Mouse (Mus musculus): ENCODE measurements around the gene Myo5a. TPM values are rescaled to one million over a fixed set of nuclear protein-coding genes. Genes with fewer than 3 reads are reported as not detected.

Myo5a gene
- polyA plus RNA-seq, 1 experiment from 2014 or later, result 20.6 TPM

DNA sequence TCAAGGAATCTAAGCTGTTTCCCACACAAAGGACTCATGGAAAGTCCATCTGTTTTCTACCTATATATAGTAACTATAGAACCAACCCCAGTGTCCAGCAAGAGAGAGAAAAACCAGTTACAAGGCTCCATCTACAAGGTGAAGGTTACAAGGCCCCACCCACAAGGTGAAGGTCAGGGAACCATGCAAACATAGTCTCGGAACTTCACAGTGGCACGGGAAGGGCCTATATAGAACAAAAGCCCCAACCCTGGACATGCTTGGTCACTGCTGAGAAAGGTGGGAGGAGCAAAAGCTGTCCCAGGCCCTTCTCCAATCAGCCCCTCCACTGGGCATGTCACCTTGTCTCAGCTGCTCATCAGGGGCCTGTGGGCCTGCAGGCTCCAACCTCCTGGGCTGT lies 164.9 kb downstream of the Myo5a start:
- Histone ChIP-seq H3K9ac (no peak overlapping the region), H3K4me3 (ENCODE audit: low read depth, low read length) (no peak overlapping the region), H3K27ac (ENCODE audit: low read depth) (peak overlapping the region; percentile 88), H3K4me2 (peak overlapping the region; percentile 40), H3K36me3 (ENCODE audit: insufficient read depth) (no peaks in the 10 kb centered on the region), H3K27me3 (ENCODE audit: insufficient read depth, low read length) (peaks cover 17% of the 10 kb centered on the region; the same call in 1 of the 2 replicates), H3K4me1 (ENCODE audit: insufficient read depth) (peaks cover 5% of the 10 kb centered on the region; the same call in 1 of the 2 replicates), H3K9me3 (ENCODE audit: low read depth, low read length) (no peaks in the 10 kb centered on the region)
- WGBS, result 56% methylated on average over 2 of the region's 2 CpGs
- ATAC-seq (ENCODE audit: insufficient read depth) (no peak), DNase-seq (no peak)
- no peak for TF ChIP-seq CTCF (IDR thresholded peaks at IDR 0.05; ENCODE audit: low read depth)

GRCm38 (mm10) chr9:75236416-75237308 lies 165.8 kb downstream of the Myo5a start:
- ATAC-seq (ENCODE audit: insufficient read depth) (peak; percentile 86), DNase-seq (peak; percentile 66)
- WGBS, result 53% methylated on average over 12 of the region's 12 CpGs
- H3K9me3 ChIP-seq (ENCODE audit: low read depth, low read length), result no peaks in the 10 kb centered on the region
- H3K4me3 ChIP-seq (ENCODE audit: low read depth, low read length), result no peak overlapping the region
- peak overlapping the region; percentile 88 for H3K27ac ChIP-seq (ENCODE audit: low read depth)
- peak overlapping the region; percentile 41 for H3K4me2 ChIP-seq
- H3K27me3 ChIP-seq (ENCODE audit: insufficient read depth, low read length), result peaks cover 8% of the 10 kb centered on the region; the same call in 1 of the 2 replicates
- no peak overlapping the region for H3K9ac ChIP-seq
- no peak for TF ChIP-seq CTCF (IDR thresholded peaks at IDR 0.05; ENCODE audit: low read depth)
- no peaks in the 10 kb centered on the region for H3K36me3 ChIP-seq (ENCODE audit: insufficient read depth)
- peaks cover 5% of the 10 kb centered on the region; the same call in 1 of the 2 replicates for H3K4me1 ChIP-seq (ENCODE audit: insufficient read depth)

DNA sequence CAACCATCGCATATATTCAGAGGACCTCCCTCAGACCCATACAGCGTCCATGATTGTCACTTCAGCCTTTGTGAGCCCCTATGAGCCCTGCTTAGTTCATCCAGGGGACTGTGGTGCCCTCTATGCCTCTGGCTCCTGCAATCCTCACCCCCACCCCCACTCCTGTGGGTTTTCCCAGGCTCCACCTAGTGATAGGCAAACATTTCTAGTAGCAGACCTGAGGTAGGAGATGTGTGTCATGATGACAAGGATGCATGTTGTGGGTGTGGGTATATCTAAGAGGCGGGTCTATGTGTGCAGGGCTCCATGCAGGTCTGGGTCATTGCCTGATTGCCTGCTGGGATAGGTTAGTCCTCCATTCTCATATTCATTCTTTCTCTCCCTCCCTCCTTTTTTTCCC lies 167.4 kb downstream of the Myo5a start:
- no peaks in the 10 kb centered on the region; the same call in 1 of the 2 replicates for H3K27me3 ChIP-seq (ENCODE audit: insufficient read depth, low read length)
- WGBS, result 67% methylated on average over 3 of the region's 3 CpGs
- TF ChIP-seq CTCF (IDR thresholded peaks at IDR 0.05; ENCODE audit: low read depth), result no peak
- DNase-seq (no peak), ATAC-seq (ENCODE audit: insufficient read depth) (no peak)
- H3K4me1 ChIP-seq (ENCODE audit: insufficient read depth), result peaks cover 8% of the 10 kb centered on the region; the same call in 1 of the 2 replicates
- H3K9ac ChIP-seq, result no peak overlapping the region
- no peak overlapping the region for H3K4me2 ChIP-seq
- no peaks in the 10 kb centered on the region for H3K9me3 ChIP-seq (ENCODE audit: low read depth, low read length)
- H3K27ac ChIP-seq (ENCODE audit: low read depth), result no peak overlapping the region
- no peaks in the 10 kb centered on the region for H3K36me3 ChIP-seq (ENCODE audit: insufficient read depth)
- no peak overlapping the region for H3K4me3 ChIP-seq (ENCODE audit: low read depth, low read length)

DNA sequence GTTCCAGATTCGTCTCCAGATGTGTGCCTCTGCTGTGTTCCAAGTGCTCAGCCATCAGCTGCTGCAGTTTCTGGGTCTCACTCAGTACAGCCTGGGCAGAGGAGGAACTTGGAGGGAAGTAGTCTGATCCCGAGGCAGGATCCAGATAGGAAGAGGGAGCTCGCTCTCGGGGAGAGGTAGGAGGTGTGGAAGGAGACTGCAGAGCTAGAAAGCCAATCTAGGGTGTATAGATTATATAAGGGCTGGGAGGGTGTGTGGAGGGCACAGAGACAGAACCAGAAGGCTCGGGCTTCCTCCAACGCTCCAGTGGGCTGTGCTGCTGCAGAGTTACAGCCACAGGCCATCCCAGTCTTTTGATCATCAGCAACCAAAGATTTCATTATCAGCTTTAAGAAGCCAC lies 172.2 kb downstream of the Myo5a start:
- Histone ChIP-seq H3K27me3 (ENCODE audit: insufficient read depth, low read length) (no peaks in the 10 kb centered on the region), H3K27ac (ENCODE audit: low read depth) (peak overlapping the region; percentile 69), H3K9ac (no peak overlapping the region), H3K9me3 (ENCODE audit: low read depth, low read length) (no peaks in the 10 kb centered on the region), H3K4me2 (no peak overlapping the region), H3K36me3 (ENCODE audit: insufficient read depth) (peaks cover 16% of the 10 kb centered on the region), H3K4me1 (ENCODE audit: insufficient read depth) (0 out of 2 replicates have a peak, but pooled peaks cover 3% of the 10 kb centered on the region), H3K4me3 (ENCODE audit: low read depth, low read length) (no peak overlapping the region)
- TF ChIP-seq CTCF (IDR thresholded peaks at IDR 0.05; ENCODE audit: low read depth), result no peak
- no peak for ATAC-seq (ENCODE audit: insufficient read depth)
- 55% methylated on average over 6 of the region's 6 CpGs for WGBS
- DNase-seq, result no peak

DNA sequence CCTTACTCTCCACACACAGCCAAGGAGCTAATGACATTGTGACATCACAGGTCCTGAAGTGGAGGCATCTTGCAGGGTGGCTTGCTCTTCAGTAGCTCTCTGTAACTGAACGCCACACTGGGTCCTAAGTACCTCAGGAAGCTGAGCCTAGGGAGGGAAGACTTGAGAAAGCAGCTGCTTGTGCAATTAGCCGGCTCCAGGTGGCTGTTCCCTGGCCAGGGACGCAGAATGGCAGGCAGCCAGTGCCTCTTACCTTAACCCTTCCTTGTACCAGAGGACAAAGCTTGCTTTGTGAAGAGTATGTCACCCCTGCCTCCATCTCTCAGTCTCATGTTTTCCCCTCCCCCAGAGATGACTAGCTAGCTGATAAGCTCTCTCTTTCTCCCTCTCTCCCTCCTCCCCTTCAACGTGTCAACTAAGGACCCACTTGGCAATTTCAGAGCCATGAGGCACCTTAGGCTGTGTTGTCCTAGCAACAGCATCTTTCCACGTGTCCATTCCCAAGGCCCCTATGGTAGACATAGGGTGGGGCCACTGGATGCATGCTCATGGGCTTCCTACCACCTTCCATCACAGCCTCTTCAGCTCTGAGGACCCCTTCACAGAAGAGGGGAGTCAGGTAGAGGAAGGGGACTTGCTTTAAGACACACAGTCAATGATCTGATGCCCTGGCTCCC lies 173.1 kb downstream of the Myo5a start:
- no peaks in the 10 kb centered on the region for H3K9me3 ChIP-seq (ENCODE audit: low read depth, low read length)
- H3K4me1 ChIP-seq (ENCODE audit: insufficient read depth), result 0 out of 2 replicates have a peak, but pooled peaks cover 3% of the 10 kb centered on the region
- TF ChIP-seq CTCF (IDR thresholded peaks at IDR 0.05; ENCODE audit: low read depth), result no peak
- no peaks in the 10 kb centered on the region for H3K27me3 ChIP-seq (ENCODE audit: insufficient read depth, low read length)
- peaks cover 16% of the 10 kb centered on the region for H3K36me3 ChIP-seq (ENCODE audit: insufficient read depth)
- no peak overlapping the region for H3K4me2 ChIP-seq
- H3K4me3 ChIP-seq (ENCODE audit: low read depth, low read length), result no peak overlapping the region
- peak overlapping the region; percentile 69 for H3K27ac ChIP-seq (ENCODE audit: low read depth)
- peak; percentile 77 for DNase-seq
- no peak overlapping the region for H3K9ac ChIP-seq
- peak; percentile 90 for ATAC-seq (ENCODE audit: insufficient read depth)
- WGBS, result 11% methylated on average over 5 of the region's 5 CpGs

GRCm38 (mm10) chr9:75244527-75244926 lies 173.7 kb downstream of the Myo5a start:
- H3K4me3 ChIP-seq (ENCODE audit: low read depth, low read length), result no peak overlapping the region
- ATAC-seq (ENCODE audit: insufficient read depth) (no peak), DNase-seq (no peak)
- H3K4me1 ChIP-seq (ENCODE audit: insufficient read depth), result 0 out of 2 replicates have a peak, but pooled peaks cover 3% of the 10 kb centered on the region
- H3K9ac ChIP-seq, result no peak overlapping the region
- no peak overlapping the region for H3K4me2 ChIP-seq
- no peaks in the 10 kb centered on the region for H3K27me3 ChIP-seq (ENCODE audit: insufficient read depth, low read length)
- TF ChIP-seq CTCF (IDR thresholded peaks at IDR 0.05; ENCODE audit: low read depth), result peak; percentile 54
- no peaks in the 10 kb centered on the region for H3K9me3 ChIP-seq (ENCODE audit: low read depth, low read length)
- 62% methylated on average over 4 of the region's 4 CpGs for WGBS
- H3K36me3 ChIP-seq (ENCODE audit: insufficient read depth), result peaks cover 16% of the 10 kb centered on the region
- H3K27ac ChIP-seq (ENCODE audit: low read depth), result no peak overlapping the region; the same call in 1 of the 2 replicates

Data from lung, embryonic 14.5 days (tissue).